Mouse (Mus musculus) 3T3-L1 (cell line): ENCODE data around the gene Fam110c.
A peak's percentile ranks its signal among the peaks of the same experiment; 100 is the strongest.

Experiments
- DNase-seq: peaks from one replicate; pipeline ENCODE4 v3.0.0-alpha.2; 2015; ENCODE audit warnings: low read depth, low spot score

The Fam110c gene

DNA sequence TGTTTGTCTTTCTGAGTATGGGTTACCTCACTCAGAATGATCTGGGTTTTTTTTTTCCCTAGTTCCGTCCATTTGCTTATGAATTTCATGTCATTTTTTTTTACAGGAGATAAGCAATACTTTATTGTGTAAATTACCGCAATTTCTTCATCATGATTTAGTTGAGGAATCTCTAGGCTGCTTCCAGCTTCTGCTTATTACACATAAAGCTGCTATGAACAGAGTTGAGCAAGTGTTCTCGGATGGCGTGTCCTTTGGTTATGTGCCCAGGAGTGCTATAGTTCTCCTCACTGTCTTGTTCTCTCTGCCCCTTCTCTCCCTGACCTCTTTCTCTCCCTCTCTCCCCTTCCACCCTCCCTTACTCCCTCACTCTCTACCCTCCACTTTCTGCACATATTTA, 28.2 kb downstream of the Fam110c start:
- peak; percentile 67 for DNase-seq

- DNase-seq = peak; percentile 81
Observed at GRCm38 (mm10) chr12:31116005-31116466, 42.4 kb downstream of the Fam110c start.

GRCm38 (mm10) chr12:31120535-31120934, 46.9 kb downstream of the Fam110c start:
- DNase-seq = no peak

- no peak for DNase-seq
Observed at GRCm38 (mm10) chr12:31122892-31123622, 49.4 kb downstream of the Fam110c start.

DNA sequence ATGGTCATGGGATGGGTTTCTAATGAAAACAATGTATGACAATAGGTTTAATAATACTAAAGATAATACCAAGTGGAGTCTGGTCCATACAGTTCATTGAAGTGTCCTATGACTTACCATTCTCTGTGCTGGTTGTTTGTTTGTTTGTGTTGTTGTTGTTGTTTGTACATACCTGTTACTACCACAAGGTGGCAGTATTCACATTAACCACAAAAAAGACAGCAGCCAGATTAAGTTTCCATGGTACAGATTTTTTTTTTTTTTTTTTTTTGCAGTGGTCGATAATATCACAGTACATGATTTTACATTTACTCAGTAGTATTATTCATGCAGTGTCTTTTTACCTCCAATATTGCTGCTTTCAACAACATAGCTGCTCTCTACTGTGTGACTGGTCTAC, 52.4 kb downstream of the Fam110c start:
- peak; percentile 42 for DNase-seq

DNA sequence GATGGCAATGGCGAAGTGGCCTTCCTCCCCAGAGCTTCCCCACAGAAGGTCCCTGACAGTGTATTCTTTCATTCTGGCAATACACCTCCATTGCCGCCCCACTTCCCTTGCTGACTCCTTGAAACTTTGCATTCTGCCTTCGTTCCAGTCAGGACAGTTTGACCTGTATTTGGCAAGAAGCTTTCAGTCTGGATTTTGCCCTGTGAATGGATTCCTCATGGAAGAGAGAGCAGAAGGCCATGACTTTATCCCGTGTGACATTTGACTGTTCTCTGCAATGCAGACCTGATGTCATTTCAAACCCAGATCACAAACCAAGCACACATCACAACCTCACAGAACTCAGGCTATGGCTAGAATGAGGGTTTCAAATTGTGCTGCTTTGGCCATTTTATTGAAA, 55.9 kb downstream of the Fam110c start:
- no peak for DNase-seq
